Mouse (Mus musculus): Measurements from ENCODE around the gene Rreb1. TPM values are rescaled to one million over a fixed set of nuclear protein-coding genes. Genes with fewer than 3 reads are reported as not detected.

The Rreb1 gene
- polyA plus RNA-seq (2014; fragmentation: Illumina TruSeq; extraction: RNeasy Lipid Tissue Mini Kit (QIAGEN cat#74804); ENCODE audit: low read depth, low replicate concordance) = 17.0 TPM

GRCm38 (mm10) chr13:37778147-37778593 is at the start of gene Rreb1:
TSS of gene Rreb1 (plus strand) at chr13:37778400.

GRCm38 (mm10) chr13:37993704-37994404 is 215.7 kb downstream of the Rreb1 start, which contains the start of gene Ssr1:
TSS of gene Ssr1 (minus strand) at chr13:37994217.

Other genes with a start within 250 kb of the Rreb1 start
- 207 TPM for gene Ssr1, start 215.8 kb downstream of the Rreb1 start, polyA plus RNA-seq (2014; fragmentation: Illumina TruSeq; extraction: RNeasy Lipid Tissue Mini Kit (QIAGEN cat#74804); ENCODE audit: low read depth, low replicate concordance)